ENCODE assay signal across 23 mouse cellular contexts in genomic region chr2:142580449-142580848, GRCm38 (mm10).
DNase-seq lines count a peak whose midpoint lies in the region; ATAC-seq and TF ChIP-seq lines count a peak whose summit lies in the region.
"Had no signal": no experiment of that assay in that cellular context is flagged by ENCODE, and none has a peak within 500 bp of the region (broad histone marks: within the 10 kb centered on the region; RNA-seq: fewer than 3 reads in every experiment).

No protein-coding gene starts in this region.

- H3K27me3 ChIP-seq in midbrain, embryonic 11.5 days (ENCODE audit: control insufficient read depth, insufficient read depth, low read length) = peaks cover 25% of the 10 kb centered on the region
- H3K27me3 ChIP-seq in midbrain, embryonic 10.5 days (ENCODE audit: low read depth, poor library complexity, severe bottlenecking) = peaks cover 83% of the 10 kb centered on the region
- peaks cover 33% of the 10 kb centered on the region for H3K27me3 ChIP-seq in midbrain, embryonic 12.5 days
- H3K27me3 ChIP-seq in midbrain, embryonic 15.5 days (replicated peaks) = no peaks in the 10 kb centered on the region
- H3K27me3 ChIP-seq in midbrain, embryonic 14.5 days (ENCODE audit: control insufficient read depth, insufficient read depth, low read length) = no peaks in the 10 kb centered on the region
- H3K27me3 ChIP-seq in midbrain, postnatal 0 days (ENCODE audit: insufficient read depth, low read length) = no peaks in the 10 kb centered on the region
- H3K27me3 ChIP-seq: CH12.LX, Patski had no signal

- no peak overlapping the region for H3K27ac ChIP-seq in midbrain, embryonic 11.5 days (ENCODE audit: low read depth, low read length)
- H3K27ac ChIP-seq in midbrain, embryonic 10.5 days (replicated peaks) = no peak overlapping the region
- no peak overlapping the region for H3K27ac ChIP-seq in midbrain, embryonic 12.5 days (replicated peaks)
- H3K27ac ChIP-seq in midbrain, embryonic 15.5 days = no peak overlapping the region
- no peak overlapping the region for H3K27ac ChIP-seq in midbrain, embryonic 14.5 days (replicated peaks; ENCODE audit: low read depth, low read length)
- H3K27ac ChIP-seq in midbrain, postnatal 0 days (ENCODE audit: low read depth, low read length) = no peak overlapping the region

- no peak overlapping the region for H3K4me3 ChIP-seq in midbrain, embryonic 11.5 days (ENCODE audit: low read depth, low read length)
- no peak overlapping the region for H3K4me3 ChIP-seq in midbrain, embryonic 10.5 days
- no peak overlapping the region for H3K4me3 ChIP-seq in midbrain, embryonic 12.5 days
- H3K4me3 ChIP-seq in midbrain, embryonic 15.5 days = no peak overlapping the region
- H3K4me3 ChIP-seq in midbrain, embryonic 14.5 days (replicated peaks; ENCODE audit: low read depth, low read length) = no peak overlapping the region
- H3K4me3 ChIP-seq in midbrain, postnatal 0 days (ENCODE audit: low read depth, low read length) = no peak overlapping the region

- 0 out of 2 replicates have a peak, but pooled peaks cover 2% of the 10 kb centered on the region for H3K4me1 ChIP-seq in midbrain, embryonic 11.5 days (ENCODE audit: control insufficient read depth, insufficient read depth, low read length)
- peaks cover 19% of the 10 kb centered on the region for H3K4me1 ChIP-seq in midbrain, embryonic 10.5 days
- H3K4me1 ChIP-seq in midbrain, embryonic 12.5 days = no peaks in the 10 kb centered on the region
- H3K4me1 ChIP-seq in midbrain, embryonic 15.5 days = no peaks in the 10 kb centered on the region
- no peaks in the 10 kb centered on the region for H3K4me1 ChIP-seq in midbrain, embryonic 14.5 days (ENCODE audit: control insufficient read depth, insufficient read depth, low read length)
- H3K4me1 ChIP-seq in midbrain, postnatal 0 days (ENCODE audit: insufficient read depth, low read length) = no peaks in the 10 kb centered on the region

- no peaks in the 10 kb centered on the region for H3K9me3 ChIP-seq in midbrain, embryonic 11.5 days (ENCODE audit: control insufficient read depth, low read length)
- H3K9me3 ChIP-seq in midbrain, embryonic 10.5 days (replicated peaks) = no peaks in the 10 kb centered on the region
- H3K9me3 ChIP-seq in midbrain, embryonic 12.5 days = no peaks in the 10 kb centered on the region
- H3K9me3 ChIP-seq in midbrain, embryonic 15.5 days = no peaks in the 10 kb centered on the region
- H3K9me3 ChIP-seq in midbrain, embryonic 14.5 days (ENCODE audit: control insufficient read depth, low read length) = no peaks in the 10 kb centered on the region
- no peaks in the 10 kb centered on the region for H3K9me3 ChIP-seq in midbrain, postnatal 0 days (ENCODE audit: low read length)

- no peak overlapping the region for H3K4me2 ChIP-seq in midbrain, embryonic 11.5 days
- H3K4me2 ChIP-seq in midbrain, embryonic 12.5 days (replicated peaks) = no peak overlapping the region
- H3K4me2 ChIP-seq in midbrain, embryonic 15.5 days = no peak overlapping the region
- no peak overlapping the region for H3K4me2 ChIP-seq in midbrain, embryonic 14.5 days (ENCODE audit: low read length)
- H3K4me2 ChIP-seq in midbrain, postnatal 0 days (ENCODE audit: low read depth, low read length, poor library complexity, severe bottlenecking) = no peak overlapping the region

- peak; percentile 78 for ATAC-seq in midbrain, embryonic 11.5 days (ENCODE audit: low FRiP score)
- peak; percentile 83 for ATAC-seq in midbrain, embryonic 12.5 days (ENCODE audit: low FRiP score, low read depth)
- no peak for ATAC-seq in midbrain, embryonic 15.5 days (replicated peaks)
- ATAC-seq in midbrain, embryonic 14.5 days (ENCODE audit: low FRiP score, low TSS enrichment) = peak; percentile 46; the same call in 1 of the 2 replicates
- no peak for ATAC-seq in midbrain, postnatal 0 days (ENCODE audit: low FRiP score)
- ATAC-seq in monocyte, adult 5-6 weeks (replicated peaks; ENCODE audit: insufficient number of reproducible peaks, low FRiP score, low TSS enrichment, poor library complexity, severe bottlenecking) = no peak
- ATAC-seq: activated CD4-positive, CD25-positive, alpha-beta regulatory T cell, adult 4 months; CD4-positive, CD25-positive, alpha-beta regulatory T cell, adult 4 months; Patski had no signal

- H3K9ac ChIP-seq in midbrain, embryonic 11.5 days (ENCODE audit: low read length) = no peak overlapping the region
- no peak overlapping the region for H3K9ac ChIP-seq in midbrain, embryonic 12.5 days (replicated peaks)
- no peak overlapping the region for H3K9ac ChIP-seq in midbrain, embryonic 15.5 days
- H3K9ac ChIP-seq in midbrain, embryonic 14.5 days (replicated peaks; ENCODE audit: low read length) = no peak overlapping the region
- H3K9ac ChIP-seq in midbrain, postnatal 0 days (replicated peaks; ENCODE audit: low read length, poor library complexity, severe bottlenecking) = no peak overlapping the region

- TF ChIP-seq POLR2A in brain, embryonic 14.5 days (IDR thresholded peaks at IDR 0.05; ENCODE audit: borderline replicate concordance, extremely low read depth, insufficient read depth, insufficient read length, poor library complexity, severe bottlenecking) = no peak

- no peak for TF ChIP-seq CTCF in midbrain, postnatal 0 days (IDR thresholded peaks at IDR 0.05)
- no peak for TF ChIP-seq CTCF in brain, embryonic 14.5 days (IDR thresholded peaks at IDR 0.05; ENCODE audit: borderline replicate concordance, extremely low read depth, insufficient read depth, insufficient read length)

- DNase-seq in midbrain, embryonic 11.5 days (ENCODE audit: low spot score, missing footprints) = no peak
- no peak for DNase-seq in midbrain, embryonic 10.5 days (ENCODE audit: low spot score)
- peak; percentile 54 for DNase-seq in midbrain, embryonic 14.5 days
- no peak for DNase-seq in midbrain, postnatal 0 days (ENCODE audit: low spot score)
- peak; percentile 32 for DNase-seq in brain, embryonic 14.5 days (ENCODE audit: low read depth)
- DNase-seq: adrenal gland, adult 2 months; adrenal gland, adult 8-10 months; adrenal gland, postnatal 10 days; adrenal gland, postnatal 14 days; adrenal gland, postnatal 25 days; adrenal gland, postnatal 36 days; B cell, adult 2 months; cerebellum, adult 11 months; cerebellum, adult 11-12 months; cerebellum, adult 18-20 months had no signal

- H3K36me3 ChIP-seq in midbrain, embryonic 11.5 days (ENCODE audit: control insufficient read depth, insufficient read depth, low read length) = no peaks in the 10 kb centered on the region
- H3K36me3 ChIP-seq in midbrain, embryonic 10.5 days = no peaks in the 10 kb centered on the region
- H3K36me3 ChIP-seq in midbrain, embryonic 12.5 days = no peaks in the 10 kb centered on the region
- no peaks in the 10 kb centered on the region for H3K36me3 ChIP-seq in midbrain, embryonic 15.5 days (replicated peaks)
- no peaks in the 10 kb centered on the region for H3K36me3 ChIP-seq in midbrain, embryonic 14.5 days (ENCODE audit: control insufficient read depth, insufficient read depth, low read length)
- H3K36me3 ChIP-seq in midbrain, postnatal 0 days (ENCODE audit: insufficient read depth, low read length) = no peaks in the 10 kb centered on the region
- H3K36me3 ChIP-seq: G1E had no signal

Comparison
In these comparisons a context has a peak if more than half of its experiments do, and no peak if none do; other contexts are left out.
1. ATAC-seq: peak in midbrain, embryonic 11.5 days (single experiment), midbrain, embryonic 12.5 days (single experiment) and midbrain, embryonic 14.5 days (single experiment); none in midbrain, embryonic 15.5 days (single experiment), midbrain, postnatal 0 days (single experiment) and monocyte, adult 5-6 weeks (single experiment).
2. DNase-seq: peak in midbrain, embryonic 14.5 days (single experiment) and brain, embryonic 14.5 days (single experiment); none in midbrain, embryonic 11.5 days (single experiment), midbrain, embryonic 10.5 days (single experiment) and midbrain, postnatal 0 days (single experiment).